Mouse (Mus musculus) spleen, adult 2 months (tissue): ENCODE measurements around the gene Macrod2.

Experiments
- CTCF ChIP-seq: fragments of 200-500 bp; IDR thresholded peaks from 2 replicates; pipeline ENCODE4 v1.5.1; 2011; ENCODE audit warnings: mild to moderate bottlenecking, inconsistent platforms; ENCODE audit not compliant: insufficient read depth, insufficient read length, insufficient replicate concordance; ENCODE audit errors: extremely low read depth
- POLR2A ChIP-seq: fragments of 200-500 bp; IDR thresholded peaks from 2 replicates; pipeline ENCODE4 v1.6.1; 2011; ENCODE audit warnings: low read depth, low read length, inconsistent platforms

GRCm38 (mm10) chr2:140772825-140773224 lies 377.7 kb downstream of the Macrod2 start:
- no peak for TF ChIP-seq CTCF
- TF ChIP-seq POLR2A: no peak
